Mouse (Mus musculus): ENCODE results near the gene St6galnac6.

DNA sequence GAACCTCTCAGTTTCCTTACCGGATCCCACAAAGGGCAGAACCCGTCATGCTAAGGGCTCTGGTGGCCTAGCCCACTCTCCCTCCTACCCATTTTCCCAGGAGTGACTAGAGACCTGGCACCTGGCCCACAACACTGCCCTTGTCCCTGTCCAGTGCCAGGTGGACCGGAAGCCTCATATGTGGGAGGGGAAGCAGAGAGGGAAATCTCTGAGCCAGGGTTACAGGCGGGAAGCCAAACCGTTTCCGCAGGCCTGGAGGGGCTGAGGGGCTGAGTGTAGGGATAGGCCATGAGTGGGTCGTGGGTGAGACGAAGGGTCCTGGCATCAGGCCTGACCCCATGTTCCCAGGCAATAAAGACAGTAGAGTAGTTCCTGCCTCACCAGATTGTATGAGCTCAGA lies 1.0 kb upstream of the St6galnac6 start:
- TF ChIP-seq CTCF (IDR thresholded peaks at IDR 0.05; ENCODE audit: borderline replicate concordance, insufficient read depth, low read length) = no peak
- TF ChIP-seq POLR2A (IDR thresholded peaks at IDR 0.05; ENCODE audit: low read depth, low read length) = no peak

Measured in embryonic fibroblast, embryonic 13.5 days (primary cell).